Mouse (Mus musculus) brain, embryonic 14.5 days (tissue): Measurements from ENCODE around the gene Muc1. TPM values are rescaled to one million over a fixed set of nuclear protein-coding genes. Genes with fewer than 3 reads are reported as not detected.

Experiments used
- DNase-seq: peaks from one replicate; pipeline ENCODE4 v3.0.0-alpha.2; 2011; ENCODE audit warnings: low read depth
- CTCF ChIP-seq: fragments of 200-500 bp; IDR thresholded peaks from 2 replicates; pipeline ENCODE4 v1.5.1; 2012; ENCODE audit warnings: inconsistent platforms, mild to moderate bottlenecking, moderate library complexity, borderline replicate concordance; ENCODE audit not compliant: insufficient read depth, insufficient read length; ENCODE audit errors: extremely low read depth
- POLR2A ChIP-seq: fragments of 200-500 bp; IDR thresholded peaks from 2 replicates; pipeline ENCODE4 v1.6.1; 2012; ENCODE audit warnings: mild to moderate bottlenecking, inconsistent platforms, borderline replicate concordance; ENCODE audit not compliant: poor library complexity, insufficient read depth, insufficient read length, severe bottlenecking; ENCODE audit errors: extremely low read depth
- polyA plus RNA-seq: library from polyadenylated mRNA; depleted of rRNA; stranded (reverse); fragments of >200 nt; gene quantifications from 2 replicates; pipeline ENCODE4 v1.2.3, GENCODE M21; 2012; rRNA removed

The Muc1 gene
- 9.3 and 10.0 TPM in 2 replicates for polyA plus RNA-seq

- DNase-seq, result no peak
- TF ChIP-seq POLR2A, result no peak
- TF ChIP-seq CTCF, result no peak
These were observed at the start of gene Muc1 for GRCm38 (mm10) chr3:89228836-89229235. TSS of gene Muc1 (plus strand) at chr3:89229057.

- DNase-seq, result no peak
- no peak for TF ChIP-seq CTCF
- no peak for TF ChIP-seq POLR2A
These were observed 46.9 kb upstream of the Muc1 start for GRCm38 (mm10) chr3:89181749-89182500.

GRCm38 (mm10) chr3:89182531-89183057, 46.3 kb upstream of the Muc1 start:
- DNase-seq, result no peak
- TF ChIP-seq CTCF (no peak), POLR2A (no peak)

GRCm38 (mm10) chr3:89183058-89183958, 45.5 kb upstream of the Muc1 start, which contains the start of gene Fam189b:
TSS of gene Fam189b (plus strand) at chr3:89183143.
- peak; percentile 97 for DNase-seq
- TF ChIP-seq CTCF (no peak), POLR2A (peak; percentile 75; the same call in 1 of the 2 replicates)

GRCm38 (mm10) chr3:89183959-89184315, 44.9 kb upstream of the Muc1 start:
- TF ChIP-seq CTCF, result no peak
- TF ChIP-seq POLR2A, result no peak
- DNase-seq, result peak; percentile 27

GRCm38 (mm10) chr3:89187197-89187596, 41.7 kb upstream of the Muc1 start:
- no peak for DNase-seq
- TF ChIP-seq CTCF, result no peak
- TF ChIP-seq POLR2A, result no peak

GRCm38 (mm10) chr3:89187690-89188477, 41.0 kb upstream of the Muc1 start:
- DNase-seq, result no peak
- TF ChIP-seq CTCF (no peak), POLR2A (no peak)

GRCm38 (mm10) chr3:89188478-89188875, 40.4 kb upstream of the Muc1 start:
- no peak for DNase-seq
- TF ChIP-seq POLR2A (no peak), CTCF (no peak)

- no peak for TF ChIP-seq POLR2A
- DNase-seq, result no peak
These were observed 38.4 kb upstream of the Muc1 start for GRCm38 (mm10) chr3:89190436-89190835.

- TF ChIP-seq POLR2A (no peak), CTCF (no peak)
- no peak for DNase-seq
These were observed 35.5 kb upstream of the Muc1 start for GRCm38 (mm10) chr3:89193351-89193750.

GRCm38 (mm10) chr3:89193853-89194252, 35.0 kb upstream of the Muc1 start:
- DNase-seq, result no peak
- TF ChIP-seq POLR2A (no peak), CTCF (peak; percentile 26; the same call in 1 of the 2 replicates)
